Mouse (Mus musculus) liver, adult 2 months (tissue): ENCODE results near the gene Creb5. TPM values are rescaled to one million over a fixed set of nuclear protein-coding genes. Genes with fewer than 3 reads are reported as not detected.

ENCODE experiments used
- DNase-seq: peaks from one replicate; pipeline ENCODE4 v3.0.0-alpha.2; 2011; ENCODE audit warnings: low read depth, low spot score; ENCODE audit errors: extremely low read depth
- H3K27ac ChIP-seq: fragments of 200-500 bp; replicated peaks from 2 replicates; pipeline ENCODE4 v1.5.1; 2012; ENCODE audit warnings: low read depth, mild to moderate bottlenecking, control low read depth, inconsistent platforms, low read length; ENCODE audit not compliant: insufficient read depth
- H3K27me3 ChIP-seq: fragments of 200-500 bp; 2 replicates; pipeline ENCODE4 v1.6.1; 2012; ENCODE audit warnings: mild to moderate bottlenecking, moderate library complexity, low read length, inconsistent platforms; ENCODE audit not compliant: control insufficient read depth, insufficient read depth
- H3K36me3 ChIP-seq: fragments of 200-500 bp; 2 replicates; pipeline ENCODE4 v1.6.1; 2012; ENCODE audit warnings: low read length, inconsistent platforms; ENCODE audit not compliant: control insufficient read depth, insufficient read depth
- H3K4me1 ChIP-seq: fragments of 200-500 bp; 2 replicates; pipeline ENCODE4 v1.6.1; 2011; ENCODE audit warnings: low read length; ENCODE audit not compliant: control insufficient read depth, insufficient read depth
- H3K4me3 ChIP-seq: fragments of 200-500 bp; 2 replicates; pipeline ENCODE4 v1.5.1; 2011; ENCODE audit warnings: low read depth, mild to moderate bottlenecking, control low read depth, low read length, moderate library complexity; ENCODE audit not compliant: insufficient read depth
- H3K79me2 ChIP-seq: fragments of 200-500 bp; 2 replicates; pipeline ENCODE4 v1.6.1; 2012; ENCODE audit warnings: inconsistent platforms, mild to moderate bottlenecking, low read length, moderate library complexity; ENCODE audit not compliant: control insufficient read depth, insufficient read depth
- H3K9ac ChIP-seq: fragments of 200-500 bp; 2 replicates; pipeline ENCODE4 v1.6.1; 2012; ENCODE audit warnings: low read depth, mild to moderate bottlenecking, control low read depth, inconsistent platforms, low read length
- CTCF ChIP-seq: fragments of 200-500 bp; IDR thresholded peaks from 2 replicates; pipeline ENCODE4 v1.5.1; 2011; ENCODE audit warnings: low read depth, low read length, control low read depth
- POLR2A ChIP-seq: fragments of 200-500 bp; IDR thresholded peaks from 2 replicates; pipeline ENCODE4 v1.6.1; 2011; ENCODE audit warnings: low read length, control low read depth; ENCODE audit not compliant: insufficient read depth; ENCODE audit errors: extremely low read depth
- WGBS: fragments of 180-500 bp; shearing (Covaris S2); methylation state at CpG from one replicate; pipeline ENCODE4 v1.1.7; 2018; 5-methylcytosine and 5-hydroxymethylcytosine counted together
- polyA plus RNA-seq: library from polyadenylated mRNA; depleted of rRNA; stranded (reverse); fragments of >200 nt; gene quantifications from 2 replicates; pipeline ENCODE4 v1.2.3, GENCODE M21; 2012
- total RNA-seq: library from RNA; depleted of rRNA; stranded (reverse); fragments of >200 nt; gene quantifications from 2 replicates; pipeline ENCODE4 v1.2.3, GENCODE M21; 2014

Gene Creb5
- total and polyA plus RNA-seq, 2 experiments: 0.02 to 0.18 TPM

- no peak overlapping the region for H3K9ac ChIP-seq
- H3K4me1 ChIP-seq: no peaks in the 10 kb centered on the region
- H3K36me3 ChIP-seq: no peaks in the 10 kb centered on the region
- no peak overlapping the region for H3K4me3 ChIP-seq
- peaks cover 2% of the 10 kb centered on the region for H3K27me3 ChIP-seq
- DNase-seq: no peak
- WGBS: 73% methylated on average over 7 of the region's 7 CpGs
- H3K79me2 ChIP-seq: no peaks in the 10 kb centered on the region
- no peak overlapping the region for H3K27ac ChIP-seq
- no peak for TF ChIP-seq CTCF
- no peak for TF ChIP-seq POLR2A
Measured at GRCm38 (mm10) chr6:53429368-53429767, 142.3 kb downstream of the Creb5 start.

- DNase-seq: no peak
- H3K79me2 ChIP-seq: no peaks in the 10 kb centered on the region
- H3K4me3 ChIP-seq: no peak overlapping the region
- H3K9ac ChIP-seq: no peak overlapping the region
- 68% methylated on average over 4 of the region's 4 CpGs for WGBS
- H3K4me1 ChIP-seq: no peaks in the 10 kb centered on the region
- TF ChIP-seq POLR2A (no peak), CTCF (no peak)
- no peak overlapping the region for H3K27ac ChIP-seq
- H3K36me3 ChIP-seq: no peaks in the 10 kb centered on the region
- peaks cover 1% of the 10 kb centered on the region for H3K27me3 ChIP-seq
Measured at GRCm38 (mm10) chr6:53429891-53430290, 142.8 kb downstream of the Creb5 start.

DNA sequence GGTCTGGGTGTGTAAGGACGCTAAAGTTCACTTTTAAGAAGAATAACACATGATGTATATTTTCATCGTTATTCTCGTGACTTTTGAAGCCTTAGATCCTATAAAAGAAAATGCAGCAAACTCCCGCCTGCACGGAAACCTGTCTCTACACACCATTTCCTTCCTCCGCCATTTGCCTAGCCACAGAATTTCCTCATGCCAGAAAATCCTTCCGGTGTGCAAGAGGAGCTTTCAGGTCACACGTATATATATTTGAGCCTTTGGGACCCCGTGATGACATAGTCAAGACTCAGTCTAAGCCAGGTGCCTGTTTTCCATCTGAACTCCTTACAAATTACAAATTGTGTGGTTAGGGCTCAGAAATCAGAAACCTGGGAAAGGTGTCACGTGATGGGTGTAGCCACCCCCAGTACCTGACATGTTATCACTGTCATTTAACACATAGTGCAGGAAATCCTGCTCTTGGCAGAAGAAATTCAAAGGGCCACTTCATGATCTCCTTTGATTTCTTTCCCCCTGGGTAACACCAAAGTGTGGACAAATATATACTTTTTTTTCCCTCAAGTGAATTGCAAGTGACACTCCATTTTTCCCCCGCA lies 158.9 kb downstream of the Creb5 start:
- TF ChIP-seq POLR2A (no peak), CTCF (no peak)
- Histone ChIP-seq H3K27me3 (peaks cover 7% of the 10 kb centered on the region; the same call in 1 of the 2 replicates), H3K79me2 (no peaks in the 10 kb centered on the region), H3K36me3 (no peaks in the 10 kb centered on the region), H3K27ac (no peak overlapping the region), H3K4me3 (no peak overlapping the region), H3K9ac (no peak overlapping the region), H3K4me1 (no peaks in the 10 kb centered on the region)
- 89% methylated on average over 11 of the region's 11 CpGs for WGBS
- no peak for DNase-seq

GRCm38 (mm10) chr6:53447479-53447878 lies 160.4 kb downstream of the Creb5 start:
- H3K27me3 ChIP-seq: peaks cover 10% of the 10 kb centered on the region; the same call in 1 of the 2 replicates
- no peak overlapping the region for H3K27ac ChIP-seq
- TF ChIP-seq POLR2A (no peak), CTCF (no peak)
- no peaks in the 10 kb centered on the region for H3K79me2 ChIP-seq
- no peaks in the 10 kb centered on the region for H3K4me1 ChIP-seq
- no peak overlapping the region for H3K9ac ChIP-seq
- no peaks in the 10 kb centered on the region for H3K36me3 ChIP-seq
- 91% methylated on average over 9 of the region's 9 CpGs for WGBS
- DNase-seq: no peak
- no peak overlapping the region for H3K4me3 ChIP-seq

DNA sequence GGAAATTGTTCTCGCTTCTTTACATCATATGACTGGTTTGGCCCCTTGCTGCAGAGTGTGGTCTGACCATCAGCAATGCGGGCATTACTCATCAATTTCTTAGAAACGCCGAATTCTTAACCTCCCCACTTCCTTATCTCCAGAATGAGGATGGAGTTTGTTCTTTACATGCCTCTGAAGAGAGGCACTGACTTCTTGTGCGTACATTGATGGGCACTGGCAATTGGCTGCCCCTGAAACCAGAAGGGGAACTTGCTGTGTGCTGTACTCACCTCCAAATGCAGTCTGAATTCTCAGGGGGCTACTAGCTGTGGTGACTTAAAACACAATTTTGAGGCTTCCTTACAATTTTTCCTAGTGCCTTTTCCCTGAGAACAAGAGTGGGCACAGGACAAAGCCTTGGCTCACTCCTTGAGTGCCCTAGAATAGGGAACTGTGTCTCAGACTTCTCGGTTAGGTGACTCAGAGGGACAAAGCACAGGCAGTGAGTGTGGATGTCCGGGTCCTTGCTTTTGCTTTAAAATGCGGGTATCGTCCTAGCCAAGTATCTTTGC lies 161.3 kb downstream of the Creb5 start:
- no peaks in the 10 kb centered on the region for H3K4me1 ChIP-seq
- DNase-seq: no peak
- no peak overlapping the region for H3K27ac ChIP-seq
- WGBS: 75% methylated on average over 9 of the region's 9 CpGs
- no peak overlapping the region for H3K9ac ChIP-seq
- TF ChIP-seq POLR2A: no peak
- no peak for TF ChIP-seq CTCF
- no peak overlapping the region for H3K4me3 ChIP-seq
- H3K27me3 ChIP-seq: peaks cover 13% of the 10 kb centered on the region; the same call in 1 of the 2 replicates
- H3K36me3 ChIP-seq: no peaks in the 10 kb centered on the region
- H3K79me2 ChIP-seq: no peaks in the 10 kb centered on the region

DNA sequence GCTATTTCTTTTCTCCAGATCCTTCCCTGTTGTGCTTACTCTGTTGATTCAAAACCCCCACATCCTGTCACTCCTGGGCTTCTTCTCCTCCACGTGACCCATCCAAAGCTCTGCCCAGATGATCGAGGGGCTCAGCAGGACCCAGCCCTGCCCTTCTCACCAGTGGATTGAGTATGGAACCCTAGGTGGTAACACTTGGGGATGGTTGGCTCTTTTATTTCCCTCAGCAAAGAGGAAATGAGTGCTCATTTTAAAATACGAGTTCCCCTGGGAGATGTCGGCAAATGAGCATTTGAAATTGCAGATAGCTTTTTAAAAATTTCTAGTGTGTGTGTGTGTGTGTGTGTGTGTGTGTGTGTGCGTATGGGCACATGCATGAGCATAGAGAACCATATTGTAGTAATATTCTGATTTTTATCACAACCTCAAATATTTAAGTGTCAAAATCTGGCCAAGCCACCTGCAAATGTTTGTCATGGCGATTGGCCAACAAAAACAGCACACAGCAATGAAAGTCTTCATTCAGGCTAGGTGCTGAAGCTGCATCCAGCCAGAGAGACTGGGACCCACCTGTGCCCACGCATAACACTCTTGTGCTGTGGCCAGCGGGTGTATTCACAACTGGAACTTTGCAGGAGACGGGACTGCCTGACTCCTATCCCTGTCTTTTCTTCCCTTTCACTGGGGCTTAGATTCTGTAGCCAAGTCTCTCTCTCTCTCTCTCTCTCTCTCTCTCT lies 162.5 kb downstream of the Creb5 start:
- H3K9ac ChIP-seq: no peak overlapping the region
- H3K79me2 ChIP-seq: no peaks in the 10 kb centered on the region
- H3K4me3 ChIP-seq: no peak overlapping the region
- H3K36me3 ChIP-seq: no peaks in the 10 kb centered on the region
- WGBS: 38% methylated on average over 9 of the region's 9 CpGs
- H3K4me1 ChIP-seq: no peaks in the 10 kb centered on the region
- H3K27me3 ChIP-seq: peaks cover 13% of the 10 kb centered on the region; the same call in 1 of the 2 replicates
- peak; percentile 49 for DNase-seq
- H3K27ac ChIP-seq: no peak overlapping the region
- TF ChIP-seq CTCF (no peak), POLR2A (no peak)
